Mouse (Mus musculus) brain, embryonic 14.5 days (tissue): ENCODE measurements around the gene Cab39.

ENCODE experiments used
- CTCF ChIP-seq: fragments of 200-500 bp; IDR thresholded peaks from 2 replicates; pipeline ENCODE4 v1.5.1; 2012; ENCODE audit warnings: inconsistent platforms, mild to moderate bottlenecking, moderate library complexity, borderline replicate concordance; ENCODE audit not compliant: insufficient read depth, insufficient read length; ENCODE audit errors: extremely low read depth
- POLR2A ChIP-seq: fragments of 200-500 bp; IDR thresholded peaks from 2 replicates; pipeline ENCODE4 v1.6.1; 2012; ENCODE audit warnings: mild to moderate bottlenecking, inconsistent platforms, borderline replicate concordance; ENCODE audit not compliant: poor library complexity, insufficient read depth, insufficient read length, severe bottlenecking; ENCODE audit errors: extremely low read depth

GRCm38 (mm10) chr1:85749829-85750228 lies 43.4 kb upstream of the Cab39 start:
- TF ChIP-seq CTCF (no peak), POLR2A (no peak)
